Mouse (Mus musculus): ENCODE measurements around the gene Scimp. TPM values are rescaled to one million over a fixed set of nuclear protein-coding genes. Genes with fewer than 3 reads are reported as not detected.

Gene Scimp
- polyA plus RNA-seq, 1 experiment: 0.10 TPM

DNA sequence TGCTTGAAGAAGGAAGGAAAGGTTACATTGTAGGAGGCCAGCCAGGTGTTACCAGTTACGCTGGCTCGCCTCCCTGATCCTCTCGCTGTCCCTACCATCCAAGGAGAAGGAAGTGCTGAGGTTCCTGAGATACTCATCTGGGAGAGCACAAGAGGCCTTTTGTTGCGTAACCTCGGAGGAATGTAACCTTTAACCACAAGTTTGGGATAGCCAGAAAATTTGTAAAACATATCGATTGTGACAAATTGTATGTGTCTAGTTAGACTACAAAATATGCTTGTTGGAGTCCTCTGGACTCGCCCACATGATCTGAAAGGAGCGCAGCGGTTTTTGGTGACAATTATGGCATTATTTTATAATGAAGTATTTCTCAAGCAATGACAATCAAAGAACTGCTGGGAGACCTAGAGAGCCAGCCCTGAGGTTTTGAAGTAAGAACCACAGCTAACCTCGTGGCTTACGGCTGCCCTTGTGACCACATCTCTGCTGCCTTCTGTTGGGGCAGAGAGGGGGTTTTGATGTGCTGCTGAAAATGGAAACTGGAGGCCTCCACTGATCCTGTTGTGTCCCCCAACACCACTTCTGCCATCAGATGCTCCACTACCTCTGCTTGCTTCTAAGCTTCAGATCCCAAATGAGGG is 16.7 kb upstream of the Scimp start:
- H3K27me3 ChIP-seq (ENCODE audit: control insufficient read depth, insufficient read depth, insufficient read length): no peaks in the 10 kb centered on the region
- no peaks in the 10 kb centered on the region for H3K79me2 ChIP-seq (ENCODE audit: control insufficient read depth, insufficient read depth)
- no peak overlapping the region for H3ac ChIP-seq (ENCODE audit: control insufficient read depth, insufficient read length)
- TF ChIP-seq USF1 (IDR thresholded peaks at IDR 0.05; ENCODE audit: low read depth) (no peak), CEBPB (IDR thresholded peaks at IDR 0.05; ENCODE audit: insufficient read depth, poor library complexity, severe bottlenecking) (peak; percentile 85)
- H3K36me3 ChIP-seq (ENCODE audit: control insufficient read depth, insufficient read depth): no peaks in the 10 kb centered on the region
- H3K4me3 ChIP-seq: no peak overlapping the region
- H3K4me2 ChIP-seq (ENCODE audit: low read depth): no peak overlapping the region

DNA sequence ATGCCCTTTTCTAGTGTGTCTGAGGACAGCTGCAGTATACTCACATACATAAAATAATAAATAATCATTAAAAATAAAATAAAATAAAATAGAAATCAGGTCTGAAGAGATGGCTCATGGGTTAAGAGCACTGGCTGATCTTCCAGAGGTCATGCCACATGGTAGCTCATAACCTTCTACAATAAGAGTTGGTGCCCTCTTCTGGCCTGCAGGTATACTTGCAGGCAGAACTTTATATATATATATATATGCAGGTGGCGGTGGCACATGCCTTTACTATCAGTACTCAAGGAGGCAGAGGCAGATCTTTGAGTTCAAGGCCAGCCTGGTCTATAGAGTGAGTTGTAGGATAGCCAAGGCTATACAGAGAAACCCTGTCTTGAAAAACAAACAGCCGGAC is 13.8 kb upstream of the Scimp start:
- Histone ChIP-seq H3K4me2 (ENCODE audit: low read depth) (no peak overlapping the region), H3K27me3 (ENCODE audit: control insufficient read depth, insufficient read depth, insufficient read length) (no peaks in the 10 kb centered on the region), H3K4me3 (no peak overlapping the region), H3ac (ENCODE audit: control insufficient read depth, insufficient read length) (no peak overlapping the region), H3K79me2 (ENCODE audit: control insufficient read depth, insufficient read depth) (no peaks in the 10 kb centered on the region), H3K36me3 (ENCODE audit: control insufficient read depth, insufficient read depth) (no peaks in the 10 kb centered on the region)
- TF ChIP-seq MYOG (IDR thresholded peaks at IDR 0.05; ENCODE audit: control insufficient read depth in 1 of 3, insufficient read depth in 1 of 3, insufficient read length in 2 of 3, low read depth in 2 of 3) (no peak), TCF3 (IDR thresholded peaks at IDR 0.05; ENCODE audit: insufficient read length, low read depth) (no peak), POLR2A (IDR thresholded peaks at IDR 0.05; ENCODE audit: insufficient read length, low read depth) (no peak), REST (IDR thresholded peaks at IDR 0.05; ENCODE audit: insufficient read depth, insufficient read length) (no peak), CEBPB (IDR thresholded peaks at IDR 0.05; ENCODE audit: insufficient read depth, poor library complexity, severe bottlenecking) (no peak), MAX (IDR thresholded peaks at IDR 0.05; ENCODE audit: low read depth) (no peak), SRF (IDR thresholded peaks at IDR 0.05; ENCODE audit: control insufficient read depth, insufficient read length, low read depth) (no peak), POLR2AphosphoS2 (IDR thresholded peaks at IDR 0.05; ENCODE audit: insufficient read length, low read depth) (no peak), USF1 (IDR thresholded peaks at IDR 0.05; ENCODE audit: low read depth) (no peak), TCF12 (IDR thresholded peaks at IDR 0.05; ENCODE audit: insufficient read depth, poor library complexity, severe bottlenecking) (no peak), MYOD1 (IDR thresholded peaks at IDR 0.05; ENCODE audit: control insufficient read depth in 1 of 3, insufficient read length in 2 of 3, low read depth in 2 of 3) (no peak), E2F4 (IDR thresholded peaks at IDR 0.05; ENCODE audit: insufficient read depth) (no peak)

DNA sequence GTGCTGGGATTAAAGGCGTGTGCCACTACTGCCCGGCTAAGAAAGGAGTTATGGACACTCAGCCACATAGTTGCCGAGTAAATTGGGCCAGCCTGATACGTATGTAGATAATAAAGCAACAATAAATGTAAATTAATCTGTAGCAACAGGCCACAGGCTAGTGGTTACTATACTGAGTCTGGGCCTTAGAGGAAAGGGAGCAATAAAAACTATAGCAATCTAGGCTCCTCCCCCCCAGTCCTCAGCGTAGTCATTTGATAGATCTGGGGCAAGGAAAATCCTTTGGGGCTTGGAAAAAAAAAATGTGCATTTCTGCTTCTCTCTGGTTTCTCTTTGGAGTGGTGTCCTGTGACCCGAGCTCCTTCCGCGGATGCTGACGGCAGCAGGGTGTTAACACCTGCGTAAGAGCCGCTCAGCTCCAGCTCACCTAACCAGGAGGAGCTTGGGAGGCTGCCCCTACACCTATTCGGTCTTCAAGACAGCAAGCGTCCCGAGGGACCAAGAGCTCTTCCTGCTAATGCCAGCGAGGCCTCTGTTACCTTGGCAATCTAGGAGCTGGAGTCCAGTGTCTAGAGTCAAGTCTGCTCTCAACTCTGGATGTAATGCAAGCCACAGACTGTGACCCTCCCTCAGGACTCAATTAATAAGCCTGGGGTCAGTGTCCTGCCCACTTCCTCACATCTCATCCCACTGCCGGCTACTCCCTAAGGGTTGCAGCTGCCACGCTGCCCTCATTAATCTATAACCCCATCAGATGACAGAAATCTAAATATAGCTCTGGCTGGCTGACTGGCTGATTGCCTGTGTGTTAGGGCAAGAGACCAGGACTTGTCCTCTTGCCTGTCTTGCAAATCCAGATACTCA is 9.6 kb upstream of the Scimp start:
- Histone ChIP-seq H3K36me3 (ENCODE audit: control insufficient read depth, insufficient read depth) (no peaks in the 10 kb centered on the region), H3K79me2 (ENCODE audit: control insufficient read depth, insufficient read depth) (no peaks in the 10 kb centered on the region), H3ac (ENCODE audit: control insufficient read depth, insufficient read length) (no peak overlapping the region), H3K4me2 (ENCODE audit: low read depth) (peak overlapping the region; percentile 79), H3K4me3 (no peak overlapping the region), H3K27me3 (ENCODE audit: control insufficient read depth, insufficient read depth, insufficient read length) (no peaks in the 10 kb centered on the region)
- TF ChIP-seq TCF3 (IDR thresholded peaks at IDR 0.05; ENCODE audit: insufficient read length, low read depth): peak; percentile 11
- peak in 2 of 3 experiments; percentile 81 to 90 for TF ChIP-seq MYOG (IDR thresholded peaks at IDR 0.05; ENCODE audit: control insufficient read depth in 1 of 3, insufficient read depth in 1 of 3, insufficient read length in 2 of 3, low read depth in 2 of 3)
- peak; percentile 82 to 93 (median 82) for TF ChIP-seq MYOD1 (IDR thresholded peaks at IDR 0.05; ENCODE audit: control insufficient read depth in 1 of 3, insufficient read length in 2 of 3, low read depth in 2 of 3)
- TF ChIP-seq CEBPB (IDR thresholded peaks at IDR 0.05; ENCODE audit: insufficient read depth, poor library complexity, severe bottlenecking): no peak
- TF ChIP-seq REST (IDR thresholded peaks at IDR 0.05; ENCODE audit: insufficient read depth, insufficient read length): no peak

DNA sequence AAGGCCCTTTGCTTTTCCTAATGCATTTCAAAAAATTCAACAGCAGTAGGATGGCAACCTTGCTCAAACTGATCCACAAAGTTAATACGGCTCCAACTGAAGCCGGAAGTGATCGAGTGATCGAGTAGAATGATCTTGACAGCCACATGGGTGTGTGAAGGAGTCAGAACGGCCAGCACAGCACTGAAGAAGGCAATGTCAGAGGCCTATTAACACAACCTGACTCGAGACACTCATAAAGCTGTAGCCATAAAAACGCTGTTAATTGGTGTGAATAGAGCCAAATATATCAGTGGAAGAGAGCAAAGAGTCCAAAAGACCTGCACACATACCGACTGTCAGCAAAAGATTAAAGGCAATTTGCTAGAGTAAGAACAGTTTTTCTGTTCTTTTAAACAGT is 7.7 kb upstream of the Scimp start:
- H3K36me3 ChIP-seq (ENCODE audit: control insufficient read depth, insufficient read depth): no peaks in the 10 kb centered on the region
- H3K4me2 ChIP-seq (ENCODE audit: low read depth): no peak overlapping the region
- no peaks in the 10 kb centered on the region for H3K79me2 ChIP-seq (ENCODE audit: control insufficient read depth, insufficient read depth)
- H3ac ChIP-seq (ENCODE audit: control insufficient read depth, insufficient read length): no peak overlapping the region
- H3K27me3 ChIP-seq (ENCODE audit: control insufficient read depth, insufficient read depth, insufficient read length): no peaks in the 10 kb centered on the region
- TF ChIP-seq MAX (IDR thresholded peaks at IDR 0.05; ENCODE audit: low read depth) (no peak), E2F4 (IDR thresholded peaks at IDR 0.05; ENCODE audit: insufficient read depth) (no peak), MYOG (IDR thresholded peaks at IDR 0.05; ENCODE audit: control insufficient read depth in 1 of 3, insufficient read depth in 1 of 3, insufficient read length in 2 of 3, low read depth in 2 of 3) (no peak), POLR2AphosphoS2 (IDR thresholded peaks at IDR 0.05; ENCODE audit: insufficient read length, low read depth) (no peak), SRF (IDR thresholded peaks at IDR 0.05; ENCODE audit: control insufficient read depth, insufficient read length, low read depth) (no peak), USF1 (IDR thresholded peaks at IDR 0.05; ENCODE audit: low read depth) (no peak)
- H3K4me3 ChIP-seq: no peak overlapping the region

DNA sequence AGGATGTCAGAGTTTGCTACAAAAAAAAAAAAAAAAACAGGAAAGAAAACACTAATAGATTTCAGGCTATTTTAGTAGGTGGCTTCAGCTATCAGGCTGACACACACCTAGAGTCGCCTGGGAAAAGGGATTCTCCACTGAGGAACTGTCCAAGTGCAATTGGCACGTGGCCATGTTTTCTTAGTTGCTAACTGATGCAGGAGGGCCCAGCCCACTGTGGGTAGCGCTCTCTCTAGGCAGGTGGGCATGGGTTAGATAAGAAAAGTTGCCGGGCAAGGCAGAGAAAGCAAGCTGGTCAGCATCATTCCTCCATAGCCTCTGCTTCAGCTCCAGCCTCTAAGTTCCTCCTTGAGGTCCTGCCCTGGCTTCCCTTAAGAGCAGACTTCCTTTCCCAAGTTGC is 4.4 kb upstream of the Scimp start:
- Histone ChIP-seq H3ac (ENCODE audit: control insufficient read depth, insufficient read length) (no peak overlapping the region), H3K79me2 (ENCODE audit: control insufficient read depth, insufficient read depth) (no peaks in the 10 kb centered on the region), H3K4me2 (ENCODE audit: low read depth) (no peak overlapping the region), H3K36me3 (ENCODE audit: control insufficient read depth, insufficient read depth) (no peaks in the 10 kb centered on the region), H3K27me3 (ENCODE audit: control insufficient read depth, insufficient read depth, insufficient read length) (no peaks in the 10 kb centered on the region), H3K4me3 (no peak overlapping the region)
- TF ChIP-seq POLR2AphosphoS2 (IDR thresholded peaks at IDR 0.05; ENCODE audit: insufficient read length, low read depth) (no peak), POLR2A (IDR thresholded peaks at IDR 0.05; ENCODE audit: insufficient read length, low read depth) (no peak), CEBPB (IDR thresholded peaks at IDR 0.05; ENCODE audit: insufficient read depth, poor library complexity, severe bottlenecking) (no peak), TCF12 (IDR thresholded peaks at IDR 0.05; ENCODE audit: insufficient read depth, poor library complexity, severe bottlenecking) (no peak), SRF (IDR thresholded peaks at IDR 0.05; ENCODE audit: control insufficient read depth, insufficient read length, low read depth) (no peak), MYOG (IDR thresholded peaks at IDR 0.05; ENCODE audit: control insufficient read depth in 1 of 3, insufficient read depth in 1 of 3, insufficient read length in 2 of 3, low read depth in 2 of 3) (no peak), E2F4 (IDR thresholded peaks at IDR 0.05; ENCODE audit: insufficient read depth) (no peak), MYOD1 (IDR thresholded peaks at IDR 0.05; ENCODE audit: control insufficient read depth in 1 of 3, insufficient read length in 2 of 3, low read depth in 2 of 3) (no peak), USF1 (IDR thresholded peaks at IDR 0.05; ENCODE audit: low read depth) (no peak), TCF3 (IDR thresholded peaks at IDR 0.05; ENCODE audit: insufficient read length, low read depth) (no peak), MAX (IDR thresholded peaks at IDR 0.05; ENCODE audit: low read depth) (no peak), REST (IDR thresholded peaks at IDR 0.05; ENCODE audit: insufficient read depth, insufficient read length) (no peak)
